Mouse (Mus musculus): ENCODE data around the gene Nos3.
A peak's percentile ranks its signal among the peaks of the same experiment; 100 is the strongest.

Nos3 gene

DNA sequence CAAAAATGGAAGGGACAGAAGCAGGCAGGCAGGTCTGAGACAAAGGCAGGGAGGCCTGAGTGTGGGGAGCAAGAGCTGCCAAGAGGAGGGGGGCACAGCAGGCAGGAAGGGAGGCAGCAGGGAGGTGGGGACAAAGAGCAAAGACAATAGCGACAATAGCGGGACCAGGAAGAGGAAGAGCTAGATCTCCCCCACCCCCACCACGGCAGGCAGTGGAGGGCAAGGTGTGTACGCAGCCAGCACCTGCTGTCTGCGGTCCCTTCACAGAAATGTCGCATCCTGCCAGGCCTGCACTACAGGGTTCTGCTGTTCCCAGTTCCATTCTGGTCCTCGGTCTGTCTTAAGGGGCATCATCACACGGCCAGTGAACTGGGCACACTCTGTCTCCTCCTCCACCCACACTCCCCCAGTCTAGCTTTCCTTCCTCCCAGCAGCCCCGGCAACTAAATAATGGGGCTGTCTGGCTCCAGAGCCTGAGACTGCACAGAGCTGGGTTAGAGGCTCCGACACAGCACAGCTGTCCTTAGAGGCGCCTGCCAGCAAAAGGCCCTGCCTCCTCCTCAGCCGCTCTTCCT lies 20.0 kb upstream of the Nos3 start:
- no peak for DNase-seq (ENCODE audit: extremely low spot score)

DNA sequence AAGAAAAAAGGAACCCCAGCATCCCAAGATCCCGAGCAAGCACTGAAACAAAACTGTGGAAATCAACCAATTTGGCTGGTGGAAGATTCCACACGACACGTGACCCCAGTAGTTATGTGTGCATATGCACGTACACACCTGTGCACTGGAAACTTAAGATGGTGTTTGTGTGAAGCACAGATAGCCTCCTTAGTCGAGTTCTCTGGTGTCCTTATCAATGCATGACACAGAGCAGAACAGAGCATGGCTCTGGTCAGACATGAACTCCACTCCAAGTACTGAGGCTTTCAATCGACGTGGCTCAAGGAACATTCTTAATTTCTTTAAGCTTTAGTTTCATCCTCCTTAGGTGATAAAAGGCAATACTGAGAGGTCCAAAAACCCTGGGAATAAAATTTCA lies 18.3 kb upstream of the Nos3 start:
- DNase-seq (ENCODE audit: extremely low spot score): no peak

GRCm38 (mm10) chr5:24347186-24347875 lies 17.3 kb upstream of the Nos3 start:
- no peak for DNase-seq (ENCODE audit: extremely low spot score)

- peak; percentile 79 for DNase-seq (ENCODE audit: extremely low spot score)
These were observed 16.5 kb upstream of the Nos3 start for GRCm38 (mm10) chr5:24348128-24348527.

GRCm38 (mm10) chr5:24348546-24348945 lies 16.1 kb upstream of the Nos3 start:
- no peak for DNase-seq (ENCODE audit: extremely low spot score)

DNA sequence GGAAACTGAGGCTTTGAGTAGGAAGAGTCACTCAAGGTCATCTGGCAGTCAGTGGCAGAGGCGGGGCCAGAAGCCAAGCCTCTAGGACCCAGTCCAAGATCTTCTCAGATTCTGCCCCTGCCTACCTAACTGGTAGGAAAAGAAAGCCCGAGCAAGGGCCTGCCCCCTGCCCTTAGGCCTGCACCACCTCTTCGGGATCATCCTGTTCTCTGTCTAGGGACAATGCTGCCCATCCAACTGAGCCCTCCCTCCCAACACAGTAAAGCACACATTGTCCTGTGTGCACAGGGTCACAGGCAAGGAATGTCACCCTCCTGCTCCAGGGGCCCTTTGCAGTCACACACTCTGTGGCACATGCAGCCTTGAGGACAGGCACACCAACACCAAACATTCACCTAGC lies 14.5 kb upstream of the Nos3 start:
- no peak for DNase-seq (ENCODE audit: extremely low spot score)

- no peak for DNase-seq (ENCODE audit: extremely low spot score)
These were observed 13.9 kb upstream of the Nos3 start for GRCm38 (mm10) chr5:24350531-24351250.

- DNase-seq (ENCODE audit: extremely low spot score): no peak
These were observed 13.3 kb upstream of the Nos3 start, which contains the start of gene Kcnh2 for GRCm38 (mm10) chr5:24351278-24351677. TSS of gene Kcnh2 (minus strand) at chr5:24351604.

- DNase-seq (ENCODE audit: extremely low spot score): peak; percentile 88
These were observed 12.9 kb upstream of the Nos3 start for GRCm38 (mm10) chr5:24351701-24352171.

DNA sequence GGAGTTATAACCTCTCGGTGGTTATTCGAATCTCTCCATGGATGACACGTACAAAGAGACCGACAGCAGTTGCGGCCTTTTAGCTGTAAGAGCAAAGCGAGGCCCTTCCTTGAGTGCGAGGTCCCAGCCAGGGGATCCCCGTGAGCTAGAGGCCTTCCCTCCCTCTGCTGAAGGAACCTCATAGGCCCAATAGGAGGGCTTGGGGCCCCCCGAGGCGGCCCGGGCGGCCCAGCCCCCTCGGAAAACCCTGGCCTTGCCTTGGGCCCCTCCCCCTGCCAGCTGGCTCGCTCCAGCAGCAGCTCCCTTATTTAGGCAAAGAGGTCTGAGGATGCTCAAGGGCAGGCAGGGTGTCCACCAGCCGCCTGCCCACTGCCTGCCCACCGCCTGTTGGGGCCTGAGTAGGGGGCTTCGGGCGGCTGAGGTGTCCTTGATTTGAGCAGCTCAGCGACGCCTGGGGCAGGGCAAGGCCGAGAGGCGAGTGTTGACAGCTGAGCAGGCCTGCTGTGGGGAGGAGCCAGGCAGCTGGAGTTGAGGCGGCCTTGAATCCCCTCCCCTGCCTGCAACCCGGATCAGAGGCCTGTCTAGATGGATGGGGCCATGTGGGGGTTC lies 12.3 kb upstream of the Nos3 start:
- DNase-seq (ENCODE audit: extremely low spot score): peak; percentile 77

GRCm38 (mm10) chr5:24353327-24353726 lies 11.3 kb upstream of the Nos3 start:
- DNase-seq (ENCODE audit: extremely low spot score): no peak

- DNase-seq (ENCODE audit: extremely low spot score): no peak
These were observed 7.8 kb upstream of the Nos3 start for GRCm38 (mm10) chr5:24356764-24357163.

DNA sequence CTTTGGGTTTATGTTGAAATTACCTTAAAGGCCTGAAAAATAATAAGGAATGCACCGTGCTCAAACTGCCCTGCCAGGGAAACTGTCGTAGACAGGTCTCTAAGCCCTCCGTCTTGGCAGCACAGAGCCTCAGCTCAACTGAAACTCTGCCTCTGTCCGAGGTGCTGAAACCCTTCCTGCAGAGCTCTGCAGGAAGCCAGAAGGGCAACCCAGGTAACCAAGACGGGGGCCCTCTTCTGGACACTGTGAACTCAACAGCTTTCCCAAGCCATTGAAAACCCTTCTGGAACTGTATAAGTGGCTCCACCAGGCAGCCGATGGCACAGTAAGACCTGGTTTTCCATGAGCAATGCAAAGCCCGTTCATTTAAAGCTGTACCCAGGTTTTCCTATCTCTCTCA lies 7.1 kb upstream of the Nos3 start:
- DNase-seq (ENCODE audit: extremely low spot score): peak; percentile 86

DNA sequence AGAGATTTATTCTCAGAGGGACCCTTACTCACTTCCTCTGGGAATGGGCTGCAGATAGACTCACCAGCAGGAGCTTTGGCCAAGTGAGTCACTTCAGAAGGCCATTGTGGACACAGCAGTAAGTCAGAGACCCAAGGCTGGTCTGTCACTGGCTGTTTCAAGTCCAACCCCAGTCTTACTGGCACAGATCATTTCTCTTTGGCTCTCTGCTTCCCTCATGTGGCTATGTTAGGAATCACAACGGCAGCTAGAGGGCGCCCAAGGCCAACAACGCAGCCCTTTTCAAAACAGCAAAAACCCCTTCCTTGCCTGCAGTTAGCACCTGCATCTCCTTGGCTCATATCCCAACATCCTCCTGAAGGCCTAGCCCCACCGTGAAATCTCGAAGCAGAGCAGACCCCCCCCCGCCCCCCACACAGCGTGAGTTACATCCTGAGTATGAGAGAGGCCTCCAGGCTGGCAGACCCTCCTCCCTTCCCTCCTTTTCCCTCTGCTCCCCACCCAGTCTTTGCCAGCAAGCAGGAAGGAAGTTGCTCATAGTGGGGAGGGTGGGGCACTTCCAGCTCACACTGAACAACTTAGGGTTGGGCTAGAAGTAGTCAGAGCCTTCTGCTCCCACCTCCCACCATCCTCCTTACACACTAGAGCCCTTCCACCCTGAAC lies 3.7 kb upstream of the Nos3 start:
- DNase-seq (ENCODE audit: extremely low spot score): peak; percentile 86

GRCm38 (mm10) chr5:24363467-24363866 lies 1.1 kb upstream of the Nos3 start:
- no peak for DNase-seq (ENCODE audit: extremely low spot score)

GRCm38 (mm10) chr5:24364061-24364460 lies 549 bp upstream of the Nos3 start:
- no peak for DNase-seq (ENCODE audit: extremely low spot score)

DNA sequence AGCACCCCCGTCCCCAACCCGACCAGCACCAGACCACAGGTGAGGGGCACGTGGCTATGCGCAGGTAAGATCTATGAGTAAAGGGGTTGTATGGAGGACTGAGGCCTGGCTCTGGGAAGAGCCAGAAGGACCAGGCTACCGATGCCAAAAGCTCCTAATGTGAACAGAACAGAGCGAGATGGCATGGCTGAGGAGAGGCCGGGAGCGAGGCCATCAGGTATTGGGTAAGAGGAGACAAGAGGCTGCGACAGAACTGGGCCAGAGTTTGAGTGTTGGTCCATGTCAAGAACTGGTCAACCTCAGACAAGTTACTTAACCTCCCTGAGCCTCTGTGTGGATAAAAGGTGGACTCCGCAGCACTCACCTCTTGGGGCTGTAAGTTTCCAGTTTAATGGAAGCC lies 353 bp downstream of the Nos3 start:
- no peak for DNase-seq (ENCODE audit: extremely low spot score)

GRCm38 (mm10) chr5:24365528-24365927 lies 918 bp downstream of the Nos3 start:
- DNase-seq (ENCODE audit: extremely low spot score): no peak

DNA sequence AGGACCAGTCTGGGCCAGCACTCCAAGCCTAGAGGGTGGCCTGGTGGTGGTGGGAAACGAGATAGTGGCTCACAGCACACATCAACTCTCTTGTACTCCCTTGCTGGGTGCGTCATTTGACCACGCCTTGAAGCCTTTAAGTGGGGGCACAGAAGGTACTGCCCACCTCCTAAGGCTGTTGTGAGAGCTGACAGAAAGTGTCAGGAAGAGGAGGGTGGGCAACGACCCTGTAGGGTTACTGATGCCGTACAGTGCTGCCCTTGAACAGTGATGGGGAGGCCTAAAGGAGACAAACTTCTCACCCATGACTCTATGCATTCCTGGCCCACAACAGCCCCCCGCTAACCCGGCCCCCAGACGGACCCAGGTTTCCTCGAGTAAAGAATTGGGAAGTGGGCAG lies 1.8 kb downstream of the Nos3 start:
- no peak for DNase-seq (ENCODE audit: extremely low spot score)

- no peak for DNase-seq (ENCODE audit: extremely low spot score)
These were observed 5.2 kb downstream of the Nos3 start for GRCm38 (mm10) chr5:24369767-24370166.

DNA sequence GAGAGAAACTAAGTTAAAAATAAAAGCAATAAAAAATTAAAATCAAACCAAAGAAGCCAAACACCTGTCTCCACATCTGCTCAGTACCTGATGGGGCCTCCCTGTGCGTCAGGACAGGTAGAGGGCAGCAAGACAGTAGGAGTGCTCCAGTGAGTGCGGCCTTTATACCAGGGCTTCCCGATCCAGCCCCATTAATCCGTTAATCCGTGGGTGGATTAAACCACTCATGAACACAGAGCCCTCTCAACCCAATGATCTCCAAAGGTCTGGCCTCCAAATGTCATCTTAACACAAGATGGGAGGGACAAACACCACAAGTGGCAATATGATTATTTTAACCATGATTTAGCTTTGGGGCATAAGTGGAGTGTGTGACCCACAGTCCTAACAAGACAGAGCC lies 9.2 kb downstream of the Nos3 start:
- no peak for DNase-seq (ENCODE audit: extremely low spot score)

DNA sequence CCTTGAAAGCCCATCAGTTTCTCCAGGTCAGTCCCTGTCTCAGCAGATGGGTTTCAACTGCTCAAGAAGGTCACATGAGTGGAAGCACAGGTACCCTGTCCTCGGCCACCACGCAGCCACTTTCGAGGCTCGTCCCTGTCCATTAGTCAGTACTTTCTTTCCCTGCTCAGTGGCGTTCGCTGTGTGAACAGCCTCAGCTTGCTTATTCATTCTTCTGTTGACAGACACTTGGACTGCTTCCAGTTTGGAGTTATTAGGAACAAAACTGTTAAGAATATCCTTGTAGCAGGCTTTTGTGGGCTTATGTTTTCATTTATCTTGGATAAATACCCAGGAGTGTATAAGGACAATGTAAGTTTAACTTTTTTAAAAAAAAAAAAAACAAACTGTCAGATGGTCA lies 9.6 kb downstream of the Nos3 start:
- DNase-seq (ENCODE audit: extremely low spot score): no peak

Measured in embryo, embryonic 9.5 days (tissue).